Mouse (Mus musculus): ENCODE results near the gene Tns2.

- no peak for TF ChIP-seq EP300 (IDR thresholded peaks at IDR 0.05; ENCODE audit: low read depth)
- no peak for TF ChIP-seq CTCF (IDR thresholded peaks at IDR 0.05; ENCODE audit: low read depth)
These were observed 18.1 kb upstream of the Tns2 start for GRCm38 (mm10) chr15:102082148-102082547.

All from heart, postnatal 0 days (tissue).